Mouse (Mus musculus): Measurements from ENCODE around the gene Stoml1. TPM values are rescaled to one million over a fixed set of nuclear protein-coding genes. Genes with fewer than 3 reads are reported as not detected.
"Not testable (repeated sequence)": the region's sequence is repeated elsewhere in the genome, so short reads cannot be mapped to it uniquely, and the experiment has no call there.

Gene Stoml1
- total RNA-seq, 2 experiments from 2014 or later: 6.7 to 7.9 TPM

DNA sequence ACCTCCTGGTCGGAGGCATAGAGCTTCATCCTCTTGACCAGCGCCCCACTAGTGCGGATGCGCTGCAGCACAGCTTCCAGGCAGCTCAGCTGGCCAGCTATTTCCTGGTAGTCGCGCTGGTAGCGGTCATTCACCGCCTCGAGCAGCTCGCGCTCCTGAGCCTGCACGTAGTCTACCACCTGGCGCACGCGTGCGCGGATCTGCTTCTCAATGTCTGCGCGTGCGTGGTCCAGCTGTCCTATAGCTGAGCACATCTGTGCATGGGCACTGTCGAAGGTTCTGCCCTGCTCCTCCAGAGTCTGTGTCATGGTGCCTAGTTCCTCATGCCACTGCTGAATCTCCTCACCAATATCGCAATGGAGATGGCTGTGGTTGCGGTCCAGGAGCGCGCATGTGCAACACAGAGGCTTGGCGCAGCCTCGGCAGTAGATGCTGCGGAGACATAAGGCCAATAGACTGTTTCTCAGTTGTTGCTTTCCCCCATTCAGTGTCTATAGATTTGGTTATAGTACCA lies 18.4 kb upstream of the Stoml1 start:
- ATAC-seq (replicated peaks; ENCODE audit: poor library complexity): 0 out of 2 replicates have a peak, but pooled peaks have one; percentile 20

DNA sequence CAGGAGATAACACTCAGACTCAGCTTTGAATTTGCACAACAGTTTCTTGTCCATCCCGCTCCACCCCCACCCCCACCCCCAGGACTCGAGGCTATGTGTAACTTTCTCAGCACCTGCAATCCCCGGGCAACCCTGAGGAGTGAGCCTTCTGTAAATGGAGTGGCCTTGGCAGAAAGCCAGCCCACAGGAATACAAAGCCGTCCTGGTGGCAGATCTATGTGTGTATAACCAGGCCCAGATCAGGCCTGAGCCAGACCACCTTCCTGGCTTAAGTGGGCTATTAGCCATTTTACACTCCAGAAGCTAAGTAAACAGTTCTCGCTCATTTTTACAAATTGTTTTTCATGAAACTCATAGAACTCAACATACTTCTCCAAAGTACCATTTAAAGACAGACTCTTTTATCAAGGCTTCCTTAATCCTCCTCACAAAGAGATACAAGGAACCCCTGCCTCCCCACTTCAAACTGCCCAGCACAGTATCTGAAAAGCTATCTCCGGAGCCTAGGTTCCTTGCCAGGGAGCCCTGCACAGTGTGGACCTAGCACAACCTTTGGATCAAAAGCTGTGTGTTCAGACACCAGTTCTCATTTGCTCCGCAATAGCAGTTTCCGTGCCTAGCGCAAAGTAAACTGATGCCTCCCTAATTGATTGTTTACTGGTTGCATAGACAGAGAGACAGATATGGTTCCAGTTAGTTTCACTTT lies 11.0 kb upstream of the Stoml1 start:
- peak; percentile 45; the same call in 1 of the 2 replicates for ATAC-seq (replicated peaks; ENCODE audit: poor library complexity)

DNA sequence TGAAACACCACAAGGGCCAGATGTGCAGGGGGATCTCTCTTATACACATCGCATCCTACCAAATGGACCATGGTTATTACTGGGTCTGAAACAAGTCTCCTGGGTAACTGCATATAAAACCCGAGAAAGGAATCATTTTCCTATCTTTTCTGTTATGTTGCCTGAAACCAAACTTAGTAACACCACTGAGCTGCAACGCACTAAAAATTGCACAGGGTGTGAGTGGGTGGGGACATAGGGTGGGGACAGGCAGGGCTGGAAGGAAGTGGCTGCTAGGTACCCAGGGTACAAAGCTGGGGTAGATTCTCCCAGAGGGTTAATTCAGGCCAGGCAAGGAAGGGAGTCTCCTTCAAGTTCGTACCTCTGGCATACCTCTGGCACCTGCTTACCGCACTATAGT lies 10.3 kb upstream of the Stoml1 start:
- no peak for ATAC-seq (replicated peaks; ENCODE audit: poor library complexity)

DNA sequence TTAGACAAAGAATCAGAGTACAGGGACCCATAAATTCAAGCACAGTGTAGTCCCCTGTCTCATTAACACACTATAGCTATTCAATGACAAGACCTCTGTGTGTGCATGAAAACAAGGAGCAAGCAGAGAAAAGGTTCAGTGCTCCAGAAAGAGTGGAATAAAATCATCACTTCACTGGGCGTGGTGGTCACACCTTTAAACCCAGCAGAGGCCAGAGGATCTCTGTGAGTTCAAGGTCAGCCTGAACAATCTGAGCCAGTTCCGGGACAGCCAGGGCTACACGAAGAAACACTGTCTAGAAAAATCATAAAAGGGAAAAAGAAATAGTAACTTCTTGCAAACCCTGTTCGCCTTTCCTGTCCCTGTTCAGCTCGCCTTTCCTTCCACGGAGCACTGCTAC lies 9.3 kb upstream of the Stoml1 start:
- no peak for ATAC-seq (replicated peaks; ENCODE audit: poor library complexity)

DNA sequence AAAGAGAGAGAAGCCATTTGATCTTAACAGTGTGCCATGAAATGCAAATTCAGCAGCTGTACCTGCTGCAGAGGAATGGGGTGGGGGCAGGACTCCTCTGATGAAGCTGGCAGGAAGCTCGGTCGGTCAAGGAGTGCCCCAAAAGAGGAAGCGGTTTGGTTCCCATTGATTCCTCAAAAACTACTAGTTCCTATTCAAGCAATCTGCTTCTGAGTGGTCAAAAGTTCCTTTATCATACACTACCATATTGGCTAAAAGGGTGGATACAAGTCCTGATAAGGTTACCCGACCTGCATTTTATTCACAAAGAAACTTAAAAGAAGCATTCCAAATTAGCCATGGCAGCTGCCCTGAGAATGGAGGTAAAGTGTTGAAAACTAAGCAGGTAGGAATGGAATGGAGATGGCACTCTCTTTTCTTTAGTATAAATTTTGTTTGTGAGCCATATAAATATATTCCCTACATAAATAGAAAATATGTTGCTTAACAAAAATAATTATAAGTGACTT lies 6.8 kb upstream of the Stoml1 start:
- peak; percentile 33 for ATAC-seq (replicated peaks; ENCODE audit: poor library complexity)

DNA sequence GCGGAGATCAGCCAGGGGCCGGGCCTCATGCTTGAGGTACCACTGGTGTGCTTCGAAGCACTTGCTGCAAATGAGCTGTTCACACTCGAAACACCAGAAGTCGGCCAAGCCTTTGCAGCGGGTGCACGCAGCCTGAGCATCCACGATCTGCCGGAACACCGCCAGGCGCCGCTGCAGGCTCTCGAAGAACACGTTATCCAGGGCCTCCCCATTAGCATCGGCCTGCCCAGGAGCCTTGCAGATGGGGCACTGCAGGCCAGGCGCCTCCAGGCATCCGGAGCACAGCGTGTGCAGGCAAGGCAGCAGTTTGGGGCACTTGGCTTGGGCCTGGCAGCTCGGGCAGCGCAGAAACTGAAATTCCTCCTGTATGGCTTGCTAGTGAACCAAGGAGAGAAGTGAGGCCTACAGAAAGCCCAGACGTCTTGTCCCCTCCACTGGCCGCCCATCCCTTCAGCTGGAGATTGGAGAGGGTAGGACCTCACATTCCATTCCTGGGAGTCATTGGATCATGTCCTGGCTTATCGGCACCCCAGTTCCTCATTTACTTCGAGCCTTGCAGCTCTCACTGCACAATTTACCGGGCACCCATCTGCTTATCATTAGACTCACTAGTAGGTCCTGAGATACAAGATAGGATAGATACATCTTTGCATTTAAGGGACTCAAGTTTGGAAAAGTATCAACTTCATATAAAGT lies 5.8 kb upstream of the Stoml1 start:
- peak; percentile 80 for ATAC-seq (replicated peaks; ENCODE audit: poor library complexity)

DNA sequence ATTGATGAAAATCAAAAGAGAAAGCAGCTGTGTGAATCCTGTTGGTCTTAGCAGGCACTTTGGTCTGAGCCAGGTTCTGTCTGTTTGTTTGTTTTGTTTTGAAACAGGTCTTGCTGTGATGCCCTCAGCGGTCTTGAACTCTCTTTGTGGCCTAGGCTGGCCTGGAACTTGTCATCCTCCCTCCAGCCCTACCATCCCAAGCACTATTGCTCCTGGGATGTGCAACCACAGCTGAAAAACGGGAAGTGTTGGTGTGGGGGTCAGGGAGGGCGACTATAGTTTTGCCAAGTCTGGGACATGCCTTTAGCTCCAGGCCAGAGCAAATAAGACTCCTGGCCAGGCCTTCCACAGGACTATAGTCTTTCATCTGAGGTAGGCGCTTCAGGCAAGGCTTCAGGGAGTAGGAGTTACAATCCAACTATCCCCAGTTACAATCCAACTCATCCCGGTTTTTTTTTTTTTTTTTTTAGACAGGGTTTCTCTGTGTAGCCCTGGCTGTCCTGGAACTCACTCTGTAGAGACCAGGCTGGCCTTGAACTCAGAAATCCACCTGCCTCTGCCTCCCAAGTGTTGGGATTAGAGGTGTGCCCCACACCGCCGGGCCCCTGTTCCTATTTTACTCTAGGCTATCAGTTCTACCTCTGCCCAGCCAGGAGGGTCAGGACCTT lies 4.1 kb upstream of the Stoml1 start:
- ATAC-seq (replicated peaks; ENCODE audit: poor library complexity): no peak

DNA sequence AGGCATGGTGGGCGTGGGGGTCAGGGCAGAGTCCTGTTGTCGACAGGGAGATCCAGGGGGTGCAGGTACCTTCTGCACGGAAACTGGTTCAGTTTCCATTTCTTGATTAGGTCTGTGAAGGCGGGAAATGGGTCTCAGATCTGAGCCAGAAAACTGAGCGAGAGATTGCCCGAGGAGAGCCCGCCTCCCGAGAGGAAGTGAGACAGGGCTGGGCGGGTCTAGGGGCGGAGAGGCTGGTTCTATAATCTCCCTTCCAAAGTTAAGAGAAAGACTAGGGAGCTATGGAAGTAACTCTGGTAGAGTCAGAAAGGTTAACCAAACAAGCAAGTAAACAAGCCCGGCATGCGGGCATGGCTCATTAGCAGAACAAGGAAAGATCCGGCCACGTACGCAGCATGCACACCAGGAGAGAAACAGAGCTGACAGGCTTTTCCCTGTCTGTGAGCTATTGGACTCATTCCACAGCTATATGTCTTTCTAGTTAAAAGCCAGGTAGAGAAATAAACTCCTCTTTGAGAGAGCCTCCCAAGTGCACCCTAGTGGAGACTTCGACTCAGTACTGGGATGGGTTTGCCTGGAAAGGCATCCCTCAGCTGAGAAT lies 3.3 kb upstream of the Stoml1 start, which contains the start of gene Pml:
Gene Pml (minus strand): TSS at position 195 of the 601 bp plus-strand sequence.
- peak; percentile 41 for ATAC-seq (replicated peaks; ENCODE audit: poor library complexity)

DNA sequence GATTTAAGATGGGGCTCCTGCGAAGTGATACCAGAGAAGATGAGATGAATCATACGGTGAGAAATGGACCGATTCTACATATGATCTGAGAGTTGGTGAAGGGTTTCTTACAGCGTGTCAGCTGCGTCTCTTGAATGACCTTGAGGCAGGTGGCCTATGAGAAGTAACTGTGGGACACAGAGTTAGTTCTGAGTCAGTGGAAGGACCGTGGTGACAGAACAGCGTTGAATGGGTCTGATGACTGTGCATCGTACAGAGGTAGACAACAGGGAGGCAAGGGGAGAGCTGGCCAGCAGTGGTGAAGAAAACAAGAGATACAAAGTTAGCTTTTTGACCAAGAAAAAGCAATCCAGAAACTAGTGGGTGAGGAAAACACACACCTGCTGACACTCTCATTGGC lies 2.6 kb upstream of the Stoml1 start:
- no peak for ATAC-seq (replicated peaks; ENCODE audit: poor library complexity)

DNA sequence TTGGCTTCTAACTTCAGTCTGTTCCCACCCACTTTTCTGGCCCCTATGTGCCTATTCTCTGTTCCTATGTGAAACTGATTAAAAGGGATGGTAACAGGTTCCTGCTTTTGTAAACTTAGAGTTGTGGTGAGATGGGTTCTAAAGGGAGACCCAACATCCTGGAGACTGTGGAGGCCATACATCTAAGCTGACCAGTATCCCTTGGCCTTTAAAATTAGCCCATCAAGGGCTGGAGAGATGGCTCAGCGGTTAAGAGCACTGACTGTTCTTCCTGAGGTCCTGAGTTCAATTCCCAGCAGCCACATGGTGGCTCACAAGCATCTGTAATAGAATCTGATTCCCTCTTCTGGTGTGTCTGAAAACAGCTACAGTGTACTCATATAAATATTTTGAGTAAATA lies 2.2 kb upstream of the Stoml1 start:
- not testable (repeated sequence) for ATAC-seq (replicated peaks; ENCODE audit: poor library complexity)

DNA sequence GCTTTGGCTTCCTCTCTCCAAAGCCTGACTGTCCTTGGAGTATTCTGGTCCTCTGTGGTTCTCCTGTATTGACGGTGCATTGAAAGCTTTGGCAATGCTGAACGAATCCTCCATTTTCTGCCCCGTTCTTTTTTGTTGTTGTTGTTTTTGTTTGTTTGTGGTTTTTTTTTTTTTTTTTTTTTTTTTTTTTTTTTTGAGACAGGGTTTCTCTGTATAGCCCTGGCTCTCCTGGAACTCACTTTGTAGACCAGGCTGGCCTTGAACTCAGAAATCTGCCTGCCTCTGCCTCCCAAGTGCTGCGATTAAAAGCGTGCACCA lies 800 bp downstream of the Stoml1 start:
- not testable (repeated sequence) for ATAC-seq (replicated peaks; ENCODE audit: poor library complexity)

DNA sequence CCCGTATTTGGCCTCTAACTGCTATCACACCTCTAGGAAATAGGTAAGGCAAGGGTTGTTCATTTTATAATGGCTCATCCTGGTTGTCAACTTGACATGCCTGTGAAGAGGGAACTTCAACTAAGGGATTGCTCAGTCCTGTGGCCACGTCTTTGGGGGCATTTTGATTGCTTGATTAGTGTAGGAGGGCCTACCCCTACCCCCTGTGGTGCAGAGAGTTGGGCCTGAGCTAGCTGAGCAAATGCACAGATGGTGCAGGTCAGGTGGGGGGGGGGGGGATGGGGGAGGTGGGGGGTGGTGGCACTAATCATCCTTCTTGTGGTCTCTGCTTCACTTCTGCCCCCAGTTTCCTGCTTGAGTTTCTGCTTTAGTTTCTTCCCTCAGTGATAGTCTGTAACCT lies 2.1 kb downstream of the Stoml1 start:
- ATAC-seq (replicated peaks; ENCODE audit: poor library complexity): no peak

DNA sequence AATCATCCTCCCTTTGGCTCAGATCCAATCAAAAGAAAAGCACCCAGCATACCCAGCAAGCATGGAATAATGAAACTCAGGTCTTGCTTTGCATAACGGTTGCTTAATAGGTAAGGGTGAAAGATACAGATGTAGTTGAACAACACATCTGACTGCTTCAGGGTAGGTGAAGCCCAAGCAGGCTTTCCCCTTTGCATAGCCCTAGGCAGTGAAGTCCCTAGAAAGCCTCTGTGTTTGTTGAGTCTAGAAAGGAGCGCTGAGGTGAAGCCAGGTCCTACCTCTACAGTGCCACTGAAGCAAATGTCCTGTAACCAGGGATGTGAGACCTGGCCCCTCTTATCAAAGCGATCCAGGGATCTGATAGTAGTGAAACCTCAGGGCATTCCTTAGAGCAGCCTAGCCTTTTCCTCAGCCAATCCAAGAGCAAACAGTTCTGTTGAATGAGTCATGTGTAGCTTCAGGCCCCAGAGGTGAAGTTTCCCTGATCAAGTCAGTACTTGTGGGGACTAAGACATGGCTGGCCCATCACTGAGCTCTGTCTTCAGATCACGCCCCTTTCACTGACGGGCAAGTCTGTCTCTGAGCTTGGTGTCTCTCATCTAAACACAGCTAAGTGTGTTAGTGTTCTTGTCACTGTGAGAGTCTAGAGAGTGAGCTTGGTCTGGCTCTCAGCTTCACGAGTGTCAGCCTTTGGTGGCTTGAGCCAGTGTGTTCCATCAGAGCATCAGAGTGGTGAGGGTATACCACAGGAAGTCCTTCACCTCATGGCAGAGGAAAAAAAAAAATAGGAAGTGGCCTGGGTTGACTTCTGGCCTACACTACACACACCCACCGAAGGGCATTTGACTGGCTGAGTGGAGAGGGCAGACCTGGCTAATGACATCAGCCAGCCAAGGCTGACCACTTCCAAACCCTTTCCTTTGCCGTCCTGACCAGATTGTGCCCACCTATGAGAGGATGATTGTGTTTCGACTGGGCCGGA lies 3.0 kb downstream of the Stoml1 start:
- ATAC-seq (replicated peaks; ENCODE audit: poor library complexity): peak; percentile 50

DNA sequence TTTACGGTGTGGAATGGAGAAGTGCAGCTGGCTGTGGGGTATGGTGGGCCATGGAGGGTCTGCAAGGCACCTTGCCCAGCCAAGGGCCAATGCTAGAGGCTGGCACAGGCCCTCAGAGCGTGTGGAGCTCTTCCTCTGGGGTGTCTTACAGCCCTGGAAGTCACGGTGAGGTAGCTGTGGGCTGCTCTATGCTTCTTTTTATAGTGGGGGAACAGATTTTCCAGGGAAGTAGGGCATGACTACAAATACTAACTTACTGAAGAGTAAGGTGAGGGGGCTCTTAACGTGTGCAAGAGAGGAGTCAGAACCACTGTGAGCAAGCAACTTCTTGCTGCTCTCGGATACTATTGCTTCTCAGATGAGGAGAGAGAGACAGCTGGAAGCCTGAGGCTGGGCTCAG lies 9.5 kb downstream of the Stoml1 start:
- no peak for ATAC-seq (replicated peaks; ENCODE audit: poor library complexity)

DNA sequence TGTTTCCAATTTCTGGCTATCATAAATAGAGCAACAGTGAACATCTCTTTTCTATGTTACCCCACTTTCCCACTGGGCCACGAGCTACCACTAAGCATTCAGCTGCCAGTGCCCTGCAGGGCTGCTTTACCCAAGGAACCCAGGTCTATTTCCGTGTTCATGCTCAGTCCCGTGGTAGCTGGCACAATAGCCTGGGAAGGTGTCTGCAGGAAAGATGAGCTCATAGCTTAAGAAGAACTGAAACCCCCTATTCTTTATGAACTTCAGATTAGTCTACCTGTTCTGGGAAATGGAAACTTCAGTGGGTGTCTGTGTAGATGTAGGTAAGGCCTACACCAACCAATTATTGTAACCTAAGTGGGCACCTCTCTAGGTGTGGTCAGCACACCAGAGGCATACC lies 12.4 kb downstream of the Stoml1 start:
- ATAC-seq (replicated peaks; ENCODE audit: poor library complexity): peak; percentile 27

DNA sequence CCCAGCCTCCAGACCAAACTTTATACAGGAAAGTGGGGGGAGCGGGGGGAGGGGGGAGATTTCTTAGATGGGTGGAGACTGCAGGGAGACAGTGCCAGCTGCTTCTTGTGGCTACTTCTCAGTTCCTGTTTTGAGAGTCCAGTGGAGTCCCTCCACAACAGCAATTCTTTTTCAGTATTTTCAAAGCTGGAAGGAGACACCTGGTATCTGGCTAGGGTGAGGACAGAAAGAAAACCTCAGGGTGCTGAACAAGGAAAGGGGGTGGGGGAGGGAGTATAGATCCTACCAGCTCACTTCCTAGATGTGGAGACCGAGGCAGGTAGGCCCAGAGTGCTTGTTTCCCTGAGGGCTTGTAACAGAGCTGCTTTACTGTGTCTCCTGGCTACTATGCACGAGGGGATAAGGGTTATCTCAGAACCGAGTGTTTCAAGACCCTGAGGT lies 13.6 kb downstream of the Stoml1 start:
- peak; percentile 64 for ATAC-seq (replicated peaks; ENCODE audit: poor library complexity)

DNA sequence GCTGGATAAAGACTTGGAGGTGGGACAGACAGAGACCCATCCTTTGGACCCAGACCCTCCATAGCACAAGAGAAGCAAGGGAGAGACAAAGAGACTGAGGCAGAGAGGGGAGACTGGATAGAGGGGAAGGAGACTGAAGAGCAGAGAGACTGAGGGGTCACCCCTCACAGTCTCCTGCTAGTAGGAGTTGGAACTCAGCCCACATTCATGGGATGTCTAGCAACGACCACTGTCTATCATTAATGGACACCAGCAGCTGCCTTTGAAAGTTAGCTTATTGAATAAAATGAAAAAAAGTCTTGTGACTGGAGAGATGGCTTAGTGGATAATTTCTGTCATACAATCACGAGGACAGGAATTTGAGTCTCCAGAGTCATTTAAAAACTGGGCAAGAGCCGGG lies 14.1 kb downstream of the Stoml1 start:
- ATAC-seq (replicated peaks; ENCODE audit: poor library complexity): no peak

DNA sequence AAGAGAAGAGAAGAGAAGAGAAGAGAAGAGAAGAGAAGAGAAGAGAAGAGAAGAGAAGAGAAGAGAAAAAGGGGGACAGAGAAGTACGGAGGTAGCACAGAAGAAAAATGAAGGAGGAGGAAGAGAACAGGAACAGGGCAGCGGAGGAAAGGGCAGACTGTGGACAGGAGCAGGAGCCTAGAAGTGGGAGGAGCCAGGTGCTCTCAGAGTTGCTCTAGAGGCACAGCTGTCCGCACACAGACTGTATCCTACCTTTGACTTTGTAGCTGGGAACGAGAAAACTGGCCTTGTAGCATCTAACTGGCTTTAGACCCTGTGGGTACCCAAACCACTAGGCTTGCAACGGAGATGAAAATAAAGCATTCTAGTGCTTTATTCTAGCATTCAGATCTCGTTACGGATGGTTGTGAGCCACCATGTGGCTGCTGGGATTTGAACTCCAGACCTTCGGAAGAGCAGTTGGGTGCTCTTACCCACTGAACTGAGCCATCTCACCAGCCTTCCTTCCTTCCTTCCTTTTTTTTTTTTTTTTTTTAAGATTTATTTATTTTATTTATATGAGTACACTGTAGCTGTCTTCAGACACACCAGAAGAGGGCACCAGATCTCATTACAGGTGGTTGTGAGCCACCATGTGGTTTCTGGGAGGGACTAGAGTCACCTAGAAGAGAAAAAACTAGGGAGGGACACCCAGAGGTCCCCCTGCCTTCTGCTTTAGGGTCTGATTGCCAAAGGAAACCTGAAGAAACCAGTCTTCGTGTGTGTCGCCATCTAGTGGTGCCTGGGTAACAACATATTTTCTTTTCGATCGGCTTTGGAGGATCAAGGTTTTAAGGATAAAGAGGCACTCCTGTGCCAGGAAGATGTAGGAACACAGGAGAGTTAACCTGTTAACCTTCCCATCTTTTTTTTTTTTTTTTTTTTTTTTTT lies 15.7 kb downstream of the Stoml1 start:
- ATAC-seq (replicated peaks; ENCODE audit: poor library complexity): peak; percentile 74

DNA sequence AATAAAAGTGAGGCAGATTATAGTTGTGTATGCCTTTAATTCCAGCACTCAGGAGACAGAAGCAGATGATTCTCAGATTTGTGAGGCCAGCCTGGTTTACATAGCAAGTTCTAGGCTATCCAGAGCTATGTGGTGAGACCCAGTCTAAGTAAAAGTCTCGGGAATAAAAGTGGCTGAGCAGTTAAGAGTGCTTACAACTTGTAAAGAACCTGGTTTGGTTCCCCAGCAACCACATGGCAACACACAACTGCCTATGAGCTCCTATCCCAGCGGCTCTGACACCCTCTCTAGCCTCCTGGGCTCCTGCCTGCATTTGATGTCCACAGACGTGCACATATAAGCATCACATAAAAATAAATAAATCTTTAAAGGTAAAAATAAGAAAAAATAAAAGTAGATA lies 17.1 kb downstream of the Stoml1 start:
- ATAC-seq (replicated peaks; ENCODE audit: poor library complexity): no peak
